Mouse (Mus musculus): Measurements from ENCODE around the gene 6430548M08Rik.

DNA sequence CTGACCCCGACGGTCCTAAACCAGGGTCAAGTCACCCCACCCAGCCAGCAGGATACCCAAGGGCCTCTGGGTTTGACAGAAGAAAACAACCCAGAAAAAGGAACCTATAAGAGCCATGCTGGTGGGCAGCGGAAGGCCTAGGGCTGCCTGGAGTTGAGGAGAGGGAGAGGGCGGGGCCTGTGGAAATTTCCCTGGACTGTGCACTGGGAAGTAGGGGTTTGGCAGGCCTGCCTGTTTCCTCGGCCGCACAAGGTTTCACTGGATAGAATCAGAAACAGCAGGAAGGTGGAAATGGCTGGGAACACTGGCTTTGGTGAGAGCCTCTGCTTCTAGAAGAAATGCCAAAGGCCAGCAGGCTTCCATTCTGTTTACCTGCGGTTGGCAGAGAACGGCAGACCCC is 41.1 kb upstream of the 6430548M08Rik start:
- no peak for TF ChIP-seq CTCF (IDR thresholded peaks at IDR 0.05; ENCODE audit: low read depth)
- TF ChIP-seq EP300 (optimal IDR thresholded peaks at IDR 0.05), result no peak
